Mouse (Mus musculus): ENCODE results near the gene Gfpt2.

DNA sequence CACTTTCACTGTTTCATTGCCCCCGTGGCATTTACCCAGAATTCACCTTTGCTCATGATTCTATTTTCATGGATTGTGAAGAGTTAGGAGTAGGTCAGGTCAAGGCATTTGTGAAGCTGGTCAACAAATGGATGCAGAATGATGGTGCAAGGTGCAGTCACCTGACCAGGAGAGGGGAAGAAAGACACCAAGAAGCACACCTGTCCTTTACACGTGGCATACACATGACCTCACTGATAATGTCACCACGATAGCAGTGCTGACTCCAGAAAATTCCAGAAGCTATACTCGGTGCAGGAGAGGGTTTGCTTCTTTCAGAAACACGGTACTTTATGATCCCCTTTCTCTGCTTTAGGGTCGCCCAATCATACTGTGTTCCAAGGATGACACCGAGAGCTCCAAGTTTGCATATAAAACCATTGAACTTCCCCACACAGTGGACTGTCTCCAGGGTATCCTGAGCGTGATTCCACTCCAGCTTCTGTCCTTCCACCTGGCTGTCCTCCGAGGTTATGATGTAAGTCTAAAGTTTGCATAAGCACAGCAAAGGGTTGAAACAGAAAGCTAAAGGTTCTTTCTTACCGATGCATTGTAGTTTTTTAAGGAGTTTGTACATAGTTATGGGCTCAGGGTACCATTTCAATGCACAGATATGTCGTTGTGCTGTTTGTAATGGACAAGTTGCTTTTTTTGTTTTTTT, 41.4 kb downstream of the Gfpt2 start:
- TF ChIP-seq CHD2 (IDR thresholded peaks at IDR 0.05; ENCODE audit: low read depth, low read length) (no peak), ZNF384 (IDR thresholded peaks at IDR 0.05; ENCODE audit: low read depth, low read length) (no peak)
